Mouse (Mus musculus) lung, embryonic 14.5 days (tissue): ENCODE results near the gene Krt42. TPM values are rescaled to one million over a fixed set of nuclear protein-coding genes. Genes with fewer than 3 reads are reported as not detected.

ENCODE experiments used
- ATAC-seq: fragments of 200-750 bp; cut with Nextera tagmentation; 2 replicates; pipeline ENCODE4 v1.8.0; 2017; ENCODE audit warnings: mild to moderate bottlenecking, moderate TSS enrichment, moderate library complexity; ENCODE audit not compliant: insufficient read depth
- DNase-seq: peaks from one replicate; pipeline ENCODE4 v3.0.0-alpha.2; 2015
- H3K27ac ChIP-seq: fragments of 300-500 bp; sonication (generic); 2 replicates; pipeline ENCODE4 v1.5.1; 2014; ENCODE audit warnings: low read depth, mild to moderate bottlenecking, moderate library complexity
- H3K27me3 ChIP-seq: fragments of 300-500 bp; sonication (generic); 2 replicates; pipeline ENCODE4 v1.6.1; 2014; ENCODE audit warnings: low read length, control low read depth; ENCODE audit not compliant: insufficient read depth
- H3K36me3 ChIP-seq: fragments of 300-500 bp; sonication (generic); 2 replicates; pipeline ENCODE4 v1.6.1; 2014; ENCODE audit warnings: control low read depth; ENCODE audit not compliant: insufficient read depth
- H3K4me1 ChIP-seq: fragments of 300-500 bp; sonication (generic); 2 replicates; pipeline ENCODE4 v1.6.1; 2014; ENCODE audit warnings: antibody characterized with exemption, control low read depth; ENCODE audit not compliant: insufficient read depth
- H3K4me2 ChIP-seq: fragments of 300-500 bp; sonication (generic); 2 replicates; pipeline ENCODE4 v1.6.1; 2014; ENCODE audit warnings: mild to moderate bottlenecking
- H3K4me3 ChIP-seq: fragments of 300-500 bp; sonication (generic); 2 replicates; pipeline ENCODE4 v1.5.1; 2014; ENCODE audit warnings: low read depth, low read length
- H3K9ac ChIP-seq: fragments of 300-500 bp; sonication (generic); 2 replicates; pipeline ENCODE4 v1.6.1; 2014
- H3K9me3 ChIP-seq: fragments of 300-500 bp; sonication (generic); 2 replicates; pipeline ENCODE4 v1.6.1; 2016; ENCODE audit warnings: low read depth, low read length, control low read depth
- CTCF ChIP-seq: IDR thresholded peaks from 2 replicates; pipeline ENCODE4 v1.5.1; 2016; ENCODE audit warnings: antibody characterized with exemption, low read depth
- WGBS: fragments of 180-500 bp; shearing (Covaris S2); extraction: QIAGEN DNeasy Blood & Tissue Kit; methylation state at CpG from one replicate; pipeline ENCODE4 v1.1.7; 2014; 5-methylcytosine and 5-hydroxymethylcytosine counted together
- polyA plus RNA-seq: library from polyadenylated mRNA; unstranded; fragments of >200 nt; fragmentation: Nextera tagmentation; extraction: Ambion mirVana; gene quantifications from 2 replicates; pipeline ENCODE4 v1.2.1, GENCODE M21; 2014

Gene Krt42
- polyA plus RNA-seq, 1 experiment from 2014 or later = not detected

DNA sequence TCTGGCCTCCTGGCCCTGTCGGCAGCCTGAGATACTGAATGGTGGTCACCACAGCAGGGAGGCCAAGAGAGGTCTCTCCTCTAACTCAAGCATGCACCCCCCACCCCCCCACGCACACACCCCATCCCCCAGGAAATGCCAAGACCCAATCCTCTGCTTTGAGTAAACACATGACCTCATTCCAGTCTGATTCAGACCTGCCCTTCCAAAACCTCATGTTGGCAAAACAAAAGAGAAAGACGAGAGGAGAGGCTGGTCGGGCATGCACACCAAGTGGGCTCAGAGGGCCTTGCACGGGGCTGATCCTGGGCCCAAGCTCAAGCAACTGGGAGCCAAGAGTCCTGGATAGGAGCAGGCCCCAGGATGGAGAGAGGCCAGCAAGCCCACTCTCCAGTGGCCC is 20.6 kb upstream of the Krt42 start:
- Histone ChIP-seq H3K9me3 (no peaks in the 10 kb centered on the region), H3K4me1 (0 out of 2 replicates have a peak, but pooled peaks cover 6% of the 10 kb centered on the region), H3K27ac (peak overlapping the region; percentile 76), H3K27me3 (no peaks in the 10 kb centered on the region), H3K4me2 (no peak overlapping the region), H3K9ac (no peak overlapping the region), H3K36me3 (no peaks in the 10 kb centered on the region), H3K4me3 (no peak overlapping the region)
- 28% methylated on average over 5 of the region's 5 CpGs for WGBS
- DNase-seq = peak; percentile 28
- TF ChIP-seq CTCF = no peak
- no peak for ATAC-seq

DNA sequence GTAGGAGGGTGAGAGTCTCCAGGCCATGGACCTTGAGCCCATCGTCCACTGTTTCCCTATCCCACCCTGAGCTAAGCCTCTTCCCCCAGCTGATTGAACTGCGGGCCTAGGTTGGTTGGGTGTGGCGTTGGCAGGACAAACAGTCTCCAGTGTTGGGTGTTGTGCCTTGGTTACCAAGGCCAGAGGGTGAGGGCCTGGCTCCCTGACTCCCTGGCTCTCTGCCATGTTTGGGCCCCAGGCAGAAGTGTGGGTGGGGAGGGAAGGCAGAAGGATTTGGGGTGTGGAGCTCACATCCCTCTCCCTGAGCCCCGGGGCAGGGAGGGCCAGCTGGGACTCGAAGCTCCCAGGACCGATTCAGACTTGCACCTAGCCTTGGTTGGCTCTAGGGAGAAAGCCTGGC is 19.3 kb upstream of the Krt42 start:
- Histone ChIP-seq H3K4me3 (no peak overlapping the region), H3K4me1 (0 out of 2 replicates have a peak, but pooled peaks cover 6% of the 10 kb centered on the region), H3K9me3 (no peaks in the 10 kb centered on the region), H3K27ac (peak overlapping the region; percentile 34; the same call in 1 of the 2 replicates), H3K4me2 (no peak overlapping the region), H3K27me3 (no peaks in the 10 kb centered on the region), H3K9ac (no peak overlapping the region), H3K36me3 (no peaks in the 10 kb centered on the region)
- peak; percentile 28 for DNase-seq
- 81% methylated on average over 6 of the region's 6 CpGs for WGBS
- ATAC-seq = 0 out of 2 replicates have a peak, but pooled peaks have one; percentile 18
- TF ChIP-seq CTCF = no peak

- 0 out of 2 replicates have a peak, but pooled peaks cover 6% of the 10 kb centered on the region for H3K4me1 ChIP-seq
- no peak for TF ChIP-seq CTCF
- H3K4me2 ChIP-seq = no peak overlapping the region
- H3K27ac ChIP-seq = peak overlapping the region; percentile 84
- no peak overlapping the region for H3K9ac ChIP-seq
- no peaks in the 10 kb centered on the region for H3K9me3 ChIP-seq
- no peak overlapping the region for H3K4me3 ChIP-seq
- 36% methylated on average over 10 of the region's 10 CpGs for WGBS
- H3K36me3 ChIP-seq = no peaks in the 10 kb centered on the region
- no peaks in the 10 kb centered on the region for H3K27me3 ChIP-seq
- ATAC-seq = peak; percentile 60
- peak; percentile 63 for DNase-seq
Measured at GRCm38 (mm10) chr11:100287024-100287423, 17.4 kb upstream of the Krt42 start.

GRCm38 (mm10) chr11:100284988-100285387 is 15.3 kb upstream of the Krt42 start:
- no peak for ATAC-seq
- DNase-seq = no peak

DNA sequence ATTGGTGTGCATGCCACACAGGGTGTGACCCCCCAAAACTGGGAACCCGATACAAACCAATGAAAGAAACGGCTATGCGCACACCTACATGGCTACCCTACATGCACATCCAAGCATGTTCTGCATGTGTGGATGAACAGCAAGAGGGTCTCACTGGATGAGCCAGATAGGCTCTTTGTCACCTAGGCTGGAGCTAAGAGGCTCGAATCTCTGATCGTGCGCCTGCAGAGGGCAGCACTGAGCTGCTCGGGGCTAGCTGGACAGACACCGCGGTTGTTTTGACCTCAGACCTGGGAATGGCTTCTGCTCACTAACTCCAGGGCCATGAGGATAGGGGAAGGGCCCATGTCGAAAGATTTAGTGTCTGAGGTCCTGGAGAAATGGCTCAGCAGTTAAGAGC is 12.9 kb upstream of the Krt42 start:
- DNase-seq = peak; percentile 88
- peak; percentile 29; the same call in 1 of the 2 replicates for ATAC-seq
- Histone ChIP-seq H3K27me3 (no peaks in the 10 kb centered on the region), H3K36me3 (no peaks in the 10 kb centered on the region), H3K4me3 (no peak overlapping the region), H3K4me2 (no peak overlapping the region), H3K27ac (no peak overlapping the region), H3K9me3 (no peaks in the 10 kb centered on the region), H3K9ac (no peak overlapping the region), H3K4me1 (no peaks in the 10 kb centered on the region)
- 23% methylated on average over 10 of the region's 10 CpGs for WGBS
- TF ChIP-seq CTCF = peak; percentile 89

More at GRCm38 (mm10) chr11:100284988-100285387, 15.3 kb upstream of the Krt42 start:
- Histone ChIP-seq H3K4me2 (no peak overlapping the region), H3K4me1 (no peaks in the 10 kb centered on the region), H3K36me3 (no peaks in the 10 kb centered on the region), H3K27me3 (no peaks in the 10 kb centered on the region), H3K27ac (no peak overlapping the region), H3K4me3 (no peak overlapping the region), H3K9me3 (no peaks in the 10 kb centered on the region), H3K9ac (no peak overlapping the region)
- 57% methylated on average over 4 of the region's 4 CpGs for WGBS
- no peak for TF ChIP-seq CTCF

GRCm38 (mm10) chr11:100281596-100282544 is 12.2 kb upstream of the Krt42 start:
- peak; percentile 36; the same call in 1 of the 2 replicates for ATAC-seq
- Histone ChIP-seq H3K9me3 (no peaks in the 10 kb centered on the region), H3K4me3 (no peak overlapping the region), H3K9ac (no peak overlapping the region), H3K36me3 (no peaks in the 10 kb centered on the region), H3K27ac (no peak overlapping the region), H3K4me2 (no peak overlapping the region), H3K27me3 (no peaks in the 10 kb centered on the region), H3K4me1 (no peaks in the 10 kb centered on the region)
- WGBS = 18% methylated on average over 11 of the region's 11 CpGs
- DNase-seq = peak; percentile 97
- peak; percentile 99 for TF ChIP-seq CTCF

- H3K4me3 ChIP-seq = no peak overlapping the region
- H3K27ac ChIP-seq = no peak overlapping the region
- no peaks in the 10 kb centered on the region for H3K9me3 ChIP-seq
- no peak for DNase-seq
- no peaks in the 10 kb centered on the region for H3K36me3 ChIP-seq
- no peaks in the 10 kb centered on the region for H3K27me3 ChIP-seq
- H3K9ac ChIP-seq = no peak overlapping the region
- H3K4me2 ChIP-seq = no peak overlapping the region
- TF ChIP-seq CTCF = no peak
- no peaks in the 10 kb centered on the region for H3K4me1 ChIP-seq
- WGBS = 36% methylated on average over 5 of the region's 5 CpGs
- no peak for ATAC-seq
Measured at GRCm38 (mm10) chr11:100278759-100279158, 9.1 kb upstream of the Krt42 start.
